Mouse (Mus musculus): ENCODE results near the gene Ttc39b. TPM values are rescaled to one million over a fixed set of nuclear protein-coding genes. Genes with fewer than 3 reads are reported as not detected.
A peak's percentile ranks its signal among the peaks of the same experiment; 100 is the strongest.

Ttc39b gene
- total and polyA plus RNA-seq, 3 experiments = 11.3 to 109 (median 21.1) TPM

GRCm38 (mm10) chr4:83282424-83282823 is 41.6 kb downstream of the Ttc39b start:
- H3K27me3 ChIP-seq (ENCODE audit: control insufficient read depth in 1 of 2, insufficient read depth in 2 of 2, low read length in 2 of 2) = no peaks in the 10 kb centered on the region
- H3K4me1 ChIP-seq (ENCODE audit: control insufficient read depth in 1 of 2, insufficient read depth in 2 of 2, low read length in 2 of 2) = peaks cover 2 to 12% of the 10 kb centered on the region in 2 experiments; a peak in 3 of 4 replicates
- H3K4me3 ChIP-seq (ENCODE audit: control insufficient read depth in 1 of 2, insufficient read depth in 1 of 2, low read depth in 2 of 2, low read length in 2 of 2) = no peak overlapping the region
- no peaks in the 10 kb centered on the region for H3K9me3 ChIP-seq (replicated peaks; ENCODE audit: insufficient read depth, low read length)
- peak; percentile 55 for DNase-seq (ENCODE audit: low read depth, low spot score)
- H3K9ac ChIP-seq (ENCODE audit: control insufficient read depth, low read depth, low read length, poor library complexity, severe bottlenecking) = no peak overlapping the region
- peaks cover 0 to 11% of the 10 kb centered on the region in 2 experiments; a peak in 2 of 4 replicates for H3K36me3 ChIP-seq (ENCODE audit: control insufficient read depth in 1 of 2, insufficient read depth in 2 of 2, low read length in 2 of 2)
- H3K79me2 ChIP-seq (ENCODE audit: control insufficient read depth, insufficient read depth, low read length, poor library complexity) = no peaks in the 10 kb centered on the region
- TF ChIP-seq EP300 (IDR thresholded peaks at IDR 0.05; ENCODE audit: low read depth in 1 of 2, low read length in 2 of 2) = peak in 1 of 2 experiments; percentile 39; a peak in 1 of 4 replicates
- 0 out of 2 replicates have a peak, but pooled peaks have one; percentile 41 for TF ChIP-seq GATA1 (IDR thresholded peaks at IDR 0.05; ENCODE audit: low read depth, low read length)
- TF ChIP-seq TBP (IDR thresholded peaks at IDR 0.05; ENCODE audit: low read depth, low read length) = no peak
- no peak for TF ChIP-seq ETS1 (IDR thresholded peaks at IDR 0.05; ENCODE audit: low read depth, low read length)
- peak; percentile 91; the same call in 1 of the 2 replicates for TF ChIP-seq MXI1 (IDR thresholded peaks at IDR 0.05; ENCODE audit: low read depth, low read length)
- TF ChIP-seq MAFK (IDR thresholded peaks at IDR 0.05; ENCODE audit: borderline replicate concordance, low read depth, low read length) = no peak
- no peak for TF ChIP-seq KAT2A (conservative IDR thresholded peaks at IDR 0.05; ENCODE audit: low read depth, low read length)
- peak; percentile 90 for TF ChIP-seq RCOR1 (IDR thresholded peaks at IDR 0.05; ENCODE audit: low read depth, low read length)
- H3K27ac ChIP-seq (ENCODE audit: control insufficient read depth, low read depth, low read length) = no peak overlapping the region

GRCm38 (mm10) chr4:83279236-83279635 is 44.8 kb downstream of the Ttc39b start:
- H3K9me3 ChIP-seq (replicated peaks; ENCODE audit: insufficient read depth, low read length) = no peaks in the 10 kb centered on the region
- H3K4me3 ChIP-seq (ENCODE audit: control insufficient read depth in 1 of 2, insufficient read depth in 1 of 2, low read depth in 2 of 2, low read length in 2 of 2) = no peak overlapping the region
- H3K36me3 ChIP-seq (ENCODE audit: control insufficient read depth in 1 of 2, insufficient read depth in 2 of 2, low read length in 2 of 2) = peaks cover 0 to 19% of the 10 kb centered on the region in 2 experiments; a peak in 2 of 4 replicates
- H3K9ac ChIP-seq (ENCODE audit: control insufficient read depth, low read depth, low read length, poor library complexity, severe bottlenecking) = no peak overlapping the region
- no peak overlapping the region for H3K27ac ChIP-seq (ENCODE audit: control insufficient read depth, low read depth, low read length)
- DNase-seq (ENCODE audit: low read depth, low spot score) = no peak
- H3K27me3 ChIP-seq (ENCODE audit: control insufficient read depth in 1 of 2, insufficient read depth in 2 of 2, low read length in 2 of 2) = no peaks in the 10 kb centered on the region
- TF ChIP-seq MAFK (IDR thresholded peaks at IDR 0.05; ENCODE audit: borderline replicate concordance, low read depth, low read length) = no peak
- no peak for TF ChIP-seq E2F4 (IDR thresholded peaks at IDR 0.05; ENCODE audit: borderline replicate concordance, low read depth, low read length)
- no peak for TF ChIP-seq TCF12 (IDR thresholded peaks at IDR 0.05; ENCODE audit: low read depth, low read length)
- no peak for TF ChIP-seq UBTF (IDR thresholded peaks at IDR 0.05; ENCODE audit: borderline replicate concordance, insufficient read depth, low read depth, low read length)
- peaks cover 9 to 21% of the 10 kb centered on the region in 2 experiments for H3K4me1 ChIP-seq (ENCODE audit: control insufficient read depth in 1 of 2, insufficient read depth in 2 of 2, low read length in 2 of 2)
- peaks cover 1% of the 10 kb centered on the region; the same call in 1 of the 2 replicates for H3K79me2 ChIP-seq (ENCODE audit: control insufficient read depth, insufficient read depth, low read length, poor library complexity)

- Histone ChIP-seq H3K9ac (ENCODE audit: control insufficient read depth, low read depth, low read length, poor library complexity, severe bottlenecking) (peak overlapping the region; percentile 65), H3K36me3 (ENCODE audit: control insufficient read depth in 1 of 2, insufficient read depth in 2 of 2, low read length in 2 of 2) (peaks cover 5 to 27% of the 10 kb centered on the region in 2 experiments; a peak in 3 of 4 replicates), H3K27me3 (ENCODE audit: control insufficient read depth in 1 of 2, insufficient read depth in 2 of 2, low read length in 2 of 2) (no peaks in the 10 kb centered on the region), H3K27ac (ENCODE audit: control insufficient read depth, low read depth, low read length) (peak overlapping the region; percentile 81), H3K4me3 (ENCODE audit: control insufficient read depth in 1 of 2, insufficient read depth in 1 of 2, low read depth in 2 of 2, low read length in 2 of 2) (peak overlapping the region; percentile 44 to 54), H3K4me1 (ENCODE audit: control insufficient read depth in 1 of 2, insufficient read depth in 2 of 2, low read length in 2 of 2) (peaks cover 16 to 24% of the 10 kb centered on the region in 2 experiments), H3K79me2 (ENCODE audit: control insufficient read depth, insufficient read depth, low read length, poor library complexity) (peaks cover 9% of the 10 kb centered on the region; the same call in 1 of the 2 replicates), H3K9me3 (replicated peaks; ENCODE audit: insufficient read depth, low read length) (no peaks in the 10 kb centered on the region)
- TF ChIP-seq MAFK (IDR thresholded peaks at IDR 0.05; ENCODE audit: borderline replicate concordance, low read depth, low read length) (peak; percentile 46; the same call in 1 of the 2 replicates), ZC3H11A (IDR thresholded peaks at IDR 0.05; ENCODE audit: low read depth, low read length) (no peak), NELFE (IDR thresholded peaks at IDR 0.05; ENCODE audit: low read depth, low read length) (peak; percentile 1; the same call in 1 of the 2 replicates), CHD1 (IDR thresholded peaks at IDR 0.05; ENCODE audit: low read depth, low read length) (no peak), TBP (IDR thresholded peaks at IDR 0.05; ENCODE audit: low read depth, low read length) (no peak)
- DNase-seq (ENCODE audit: low read depth, low spot score) = no peak
Observed at GRCm38 (mm10) chr4:83274241-83274640, 49.8 kb downstream of the Ttc39b start.
